Mouse (Mus musculus): ENCODE results near the gene Phc2. TPM values are rescaled to one million over a fixed set of nuclear protein-coding genes. Genes with fewer than 3 reads are reported as not detected.
A peak's percentile ranks its signal among the peaks of the same experiment; 100 is the strongest.

Phc2 gene
- polyA plus RNA-seq, 1 experiment, result 83.8 TPM

DNA sequence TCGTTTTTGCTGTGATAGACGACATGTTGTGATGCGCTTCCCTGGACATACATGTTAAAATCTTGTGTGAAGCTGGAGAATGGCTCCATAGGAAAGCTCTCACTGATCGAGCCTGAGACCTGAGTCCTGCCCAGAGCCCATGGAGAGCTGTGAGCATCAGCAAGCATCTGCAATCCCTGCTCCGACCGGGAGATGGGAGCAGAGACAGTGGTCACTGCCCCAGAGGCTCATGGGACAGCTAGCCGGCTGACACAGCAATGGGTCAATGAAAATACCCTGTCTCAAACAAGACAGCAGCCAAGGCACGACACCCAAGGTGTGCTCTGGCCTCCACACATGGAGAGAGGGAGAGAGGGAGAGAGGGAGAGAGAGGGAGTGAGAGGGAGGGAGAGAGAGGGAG, 26.6 kb downstream of the Phc2 start:
- Histone ChIP-seq H3K4me3 (ENCODE audit: low read depth, low read length) (no peak overlapping the region), H3K27me3 (ENCODE audit: control insufficient read depth, insufficient read depth, low read length) (no peaks in the 10 kb centered on the region), H3K4me1 (ENCODE audit: control insufficient read depth, insufficient read depth, insufficient read length, low read length) (no peaks in the 10 kb centered on the region), H3K36me3 (ENCODE audit: control insufficient read depth, insufficient read depth, low read length) (no peaks in the 10 kb centered on the region), H3K27ac (ENCODE audit: insufficient read depth, low read depth, low read length) (no peak overlapping the region)
- 56% methylated on average over 8 of the region's 8 CpGs for WGBS
- TF ChIP-seq CTCF (IDR thresholded peaks at IDR 0.05; ENCODE audit: extremely low read depth, insufficient read length, insufficient replicate concordance, low read depth, low read length) (0 out of 2 replicates have a peak, but pooled peaks have one; percentile 5), POLR2A (IDR thresholded peaks at IDR 0.05; ENCODE audit: low read depth, low read length) (no peak)

DNA sequence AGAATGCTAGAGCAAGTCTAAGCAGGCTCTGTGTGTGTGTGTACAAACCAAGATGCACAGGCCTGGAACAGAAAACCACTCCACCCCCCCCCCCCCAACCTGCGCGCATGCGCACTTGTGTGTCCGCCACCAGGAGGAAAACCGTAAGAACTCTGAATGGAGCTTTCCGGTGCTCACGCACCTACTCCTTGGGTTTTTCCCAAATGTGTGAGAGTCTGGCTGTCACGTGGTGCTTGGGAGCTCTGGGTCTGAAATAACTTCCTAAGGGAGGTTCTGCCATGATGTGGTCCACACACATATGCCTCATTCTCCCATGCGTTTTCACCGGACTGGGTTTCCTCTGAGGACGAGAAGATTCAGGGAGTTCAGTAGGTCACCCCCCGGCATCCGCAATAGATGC, 27.8 kb downstream of the Phc2 start:
- no peak for TF ChIP-seq POLR2A (IDR thresholded peaks at IDR 0.05; ENCODE audit: low read depth, low read length)
- no peak for TF ChIP-seq CTCF (IDR thresholded peaks at IDR 0.05; ENCODE audit: extremely low read depth, insufficient read length, insufficient replicate concordance, low read depth, low read length)
- Histone ChIP-seq H3K36me3 (ENCODE audit: control insufficient read depth, insufficient read depth, low read length) (no peaks in the 10 kb centered on the region), H3K27me3 (ENCODE audit: control insufficient read depth, insufficient read depth, low read length) (no peaks in the 10 kb centered on the region), H3K4me3 (ENCODE audit: low read depth, low read length) (no peak overlapping the region), H3K27ac (ENCODE audit: insufficient read depth, low read depth, low read length) (no peak overlapping the region), H3K4me1 (ENCODE audit: control insufficient read depth, insufficient read depth, insufficient read length, low read length) (no peaks in the 10 kb centered on the region)
- WGBS, result 94% methylated on average over 13 of the region's 13 CpGs

DNA sequence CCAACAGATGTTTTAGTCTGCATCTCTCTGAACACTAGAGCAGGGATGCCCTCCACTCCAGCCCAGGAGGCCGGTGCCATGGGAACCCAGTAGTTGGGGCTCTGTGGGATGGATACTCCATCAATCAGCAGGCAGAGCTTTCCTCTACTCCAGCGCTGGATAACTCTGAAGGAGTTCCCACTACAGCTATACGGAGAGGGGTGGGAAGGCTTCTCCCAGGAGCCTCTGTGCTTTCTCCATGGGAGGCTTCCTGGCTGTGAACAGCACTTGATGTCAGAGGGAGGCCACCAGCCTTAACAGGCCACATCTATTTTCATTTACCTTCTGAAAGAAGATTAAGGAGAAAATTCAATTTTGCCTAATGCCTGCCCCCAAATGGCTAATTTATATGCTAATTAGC, 29.2 kb downstream of the Phc2 start:
- H3K4me1 ChIP-seq (ENCODE audit: control insufficient read depth, insufficient read depth, insufficient read length, low read length), result no peaks in the 10 kb centered on the region
- TF ChIP-seq POLR2A (IDR thresholded peaks at IDR 0.05; ENCODE audit: low read depth, low read length) (no peak), CTCF (IDR thresholded peaks at IDR 0.05; ENCODE audit: extremely low read depth, insufficient read length, insufficient replicate concordance, low read depth, low read length) (no peak)
- no peaks in the 10 kb centered on the region for H3K27me3 ChIP-seq (ENCODE audit: control insufficient read depth, insufficient read depth, low read length)
- no peaks in the 10 kb centered on the region for H3K36me3 ChIP-seq (ENCODE audit: control insufficient read depth, insufficient read depth, low read length)
- H3K4me3 ChIP-seq (ENCODE audit: low read depth, low read length), result no peak overlapping the region
- WGBS, result 64% methylated on average over 3 of the region's 3 CpGs
- H3K27ac ChIP-seq (ENCODE audit: insufficient read depth, low read depth, low read length), result no peak overlapping the region

DNA sequence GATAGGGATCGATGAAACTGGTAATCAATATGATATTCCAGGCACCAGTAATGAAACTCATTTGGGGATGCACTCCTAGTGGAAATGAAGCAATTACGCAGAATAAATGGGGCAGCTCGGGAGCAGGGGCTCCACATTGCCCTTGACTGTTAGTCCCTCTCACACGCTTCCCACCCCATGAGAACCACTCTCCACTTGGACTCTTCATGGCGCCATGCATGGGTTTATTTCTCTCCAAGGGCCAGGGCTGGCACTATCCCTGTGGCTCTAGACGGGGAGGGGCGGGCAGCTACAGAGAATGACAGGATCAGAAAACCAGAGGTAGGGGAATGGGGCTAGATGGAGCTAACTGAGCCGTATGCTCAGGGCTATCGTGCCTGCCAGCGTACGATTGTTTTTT, 29.6 kb downstream of the Phc2 start:
- Histone ChIP-seq H3K4me3 (ENCODE audit: low read depth, low read length) (no peak overlapping the region), H3K36me3 (ENCODE audit: control insufficient read depth, insufficient read depth, low read length) (no peaks in the 10 kb centered on the region), H3K4me1 (ENCODE audit: control insufficient read depth, insufficient read depth, insufficient read length, low read length) (peaks cover under 1% of the 10 kb centered on the region; the same call in 1 of the 2 replicates), H3K27ac (ENCODE audit: insufficient read depth, low read depth, low read length) (no peak overlapping the region), H3K27me3 (ENCODE audit: control insufficient read depth, insufficient read depth, low read length) (no peaks in the 10 kb centered on the region)
- TF ChIP-seq POLR2A (IDR thresholded peaks at IDR 0.05; ENCODE audit: low read depth, low read length) (no peak), CTCF (IDR thresholded peaks at IDR 0.05; ENCODE audit: extremely low read depth, insufficient read length, insufficient replicate concordance, low read depth, low read length) (no peak)
- 88% methylated on average over 11 of the region's 11 CpGs for WGBS

DNA sequence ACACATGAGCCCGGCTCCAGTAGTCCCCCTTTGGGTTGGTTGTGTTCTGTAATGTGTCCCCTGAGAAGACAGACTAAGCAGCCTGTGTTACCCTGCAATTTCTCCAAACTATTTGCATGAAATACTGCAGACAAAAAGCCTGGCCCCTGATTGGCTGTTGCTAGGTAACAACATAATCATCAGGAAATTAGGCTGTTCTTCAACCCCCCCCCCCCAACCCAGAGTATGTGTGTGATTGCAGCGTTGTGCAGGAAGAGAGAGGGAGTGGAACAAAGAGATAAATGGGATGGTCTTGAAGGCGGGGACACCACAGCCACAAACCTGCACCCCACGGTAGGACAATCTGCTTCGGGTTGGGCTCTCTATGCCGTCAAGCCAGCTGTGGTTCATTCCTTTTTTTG, 34.0 kb downstream of the Phc2 start:
- WGBS, result 31% methylated on average over 6 of the region's 6 CpGs
- Histone ChIP-seq H3K36me3 (ENCODE audit: control insufficient read depth, insufficient read depth, low read length) (no peaks in the 10 kb centered on the region), H3K27me3 (ENCODE audit: control insufficient read depth, insufficient read depth, low read length) (no peaks in the 10 kb centered on the region), H3K4me3 (ENCODE audit: low read depth, low read length) (no peak overlapping the region), H3K4me1 (ENCODE audit: control insufficient read depth, insufficient read depth, insufficient read length, low read length) (peaks cover 7% of the 10 kb centered on the region; the same call in 1 of the 2 replicates), H3K27ac (ENCODE audit: insufficient read depth, low read depth, low read length) (no peak overlapping the region)
- TF ChIP-seq CTCF (IDR thresholded peaks at IDR 0.05; ENCODE audit: extremely low read depth, insufficient read length, insufficient replicate concordance, low read depth, low read length) (no peak), POLR2A (IDR thresholded peaks at IDR 0.05; ENCODE audit: low read depth, low read length) (no peak)

DNA sequence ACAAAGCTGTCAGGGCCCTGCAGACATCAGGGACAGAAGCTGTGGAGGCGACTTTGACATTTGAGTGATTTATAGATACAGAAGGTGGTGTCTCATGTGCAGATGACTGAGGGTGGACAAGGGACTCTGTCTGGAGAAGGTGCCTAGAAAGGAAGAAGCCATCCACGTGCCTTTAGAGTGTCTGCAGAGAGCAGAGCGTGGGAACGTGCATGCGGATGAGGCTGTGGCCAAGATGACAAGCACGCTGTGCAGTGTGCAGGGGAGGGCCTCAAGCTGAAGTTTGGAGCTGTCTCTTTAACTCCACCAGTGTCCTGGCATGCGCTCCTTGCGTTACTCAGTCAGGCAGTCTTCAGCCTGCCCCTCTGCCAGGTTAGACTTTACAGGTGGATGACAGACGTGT, 34.5 kb downstream of the Phc2 start:
- Histone ChIP-seq H3K4me3 (ENCODE audit: low read depth, low read length) (no peak overlapping the region), H3K4me1 (ENCODE audit: control insufficient read depth, insufficient read depth, insufficient read length, low read length) (peaks cover 7% of the 10 kb centered on the region; the same call in 1 of the 2 replicates)
- no peak for TF ChIP-seq POLR2A (IDR thresholded peaks at IDR 0.05; ENCODE audit: low read depth, low read length)
- no peak for TF ChIP-seq CTCF (IDR thresholded peaks at IDR 0.05; ENCODE audit: extremely low read depth, insufficient read length, insufficient replicate concordance, low read depth, low read length)

DNA sequence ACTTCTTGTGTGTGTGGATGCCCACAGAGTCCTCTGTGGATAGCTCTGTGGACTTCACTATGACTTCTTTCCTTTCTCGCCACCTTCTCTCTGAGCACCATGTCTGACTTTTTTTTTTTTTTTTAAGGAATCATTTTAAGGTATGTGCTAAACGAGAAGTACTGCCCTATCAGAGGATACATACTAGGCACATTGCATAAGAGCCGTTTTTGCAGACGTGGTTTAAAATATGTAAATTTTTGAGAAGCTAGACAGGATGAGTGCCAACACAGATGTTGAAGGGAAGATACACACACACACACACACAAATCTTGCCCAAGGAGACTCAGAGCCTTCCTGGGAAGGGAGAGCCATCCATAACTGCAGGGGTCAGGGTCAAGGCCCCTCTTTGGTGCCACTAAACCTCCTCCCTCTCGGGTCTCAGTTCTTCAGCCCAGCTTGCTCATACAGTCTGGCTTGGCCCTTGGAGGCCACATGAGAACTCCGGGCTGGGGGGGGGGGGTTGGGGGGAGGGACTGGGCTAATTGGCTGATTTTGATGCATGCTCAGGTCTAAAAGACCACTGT, 35.3 kb downstream of the Phc2 start:
- H3K4me1 ChIP-seq (ENCODE audit: control insufficient read depth, insufficient read depth, insufficient read length, low read length), result peaks cover 7% of the 10 kb centered on the region; the same call in 1 of the 2 replicates
- WGBS, result 57% methylated on average over 6 of the region's 6 CpGs
- TF ChIP-seq CTCF (IDR thresholded peaks at IDR 0.05; ENCODE audit: extremely low read depth, insufficient read length, insufficient replicate concordance, low read depth, low read length) (no peak), POLR2A (IDR thresholded peaks at IDR 0.05; ENCODE audit: low read depth, low read length) (no peak)
- 0 out of 2 replicates have a peak overlapping the region, but pooled peaks have one; percentile 0 for H3K27ac ChIP-seq (ENCODE audit: insufficient read depth, low read depth, low read length)
- H3K27me3 ChIP-seq (ENCODE audit: control insufficient read depth, insufficient read depth, low read length), result no peaks in the 10 kb centered on the region
- no peaks in the 10 kb centered on the region for H3K36me3 ChIP-seq (ENCODE audit: control insufficient read depth, insufficient read depth, low read length)
- no peak overlapping the region for H3K4me3 ChIP-seq (ENCODE audit: low read depth, low read length)

More for the DNA sequence above, 34.5 kb downstream of the Phc2 start:
- Histone ChIP-seq H3K27me3 (ENCODE audit: control insufficient read depth, insufficient read depth, low read length) (no peaks in the 10 kb centered on the region), H3K36me3 (ENCODE audit: control insufficient read depth, insufficient read depth, low read length) (no peaks in the 10 kb centered on the region), H3K27ac (ENCODE audit: insufficient read depth, low read depth, low read length) (0 out of 2 replicates have a peak overlapping the region, but pooled peaks have one; percentile 0)
- WGBS, result 57% methylated on average over 9 of the region's 9 CpGs

All from small intestine, adult 2 months (tissue).